Mouse (Mus musculus) ES-E14 (cell line): Measurements from ENCODE around the gene Gdnf. TPM values are rescaled to one million over a fixed set of nuclear protein-coding genes. Genes with fewer than 3 reads are reported as not detected.

Experiments used
- DNase-seq: peaks from one replicate; pipeline ENCODE4 v3.0.0-alpha.2; 2013; ENCODE audit warnings: low read depth, low spot score
- H3K27ac ChIP-seq: 2 replicates; pipeline ENCODE4 v1.5.1; 2012; ENCODE audit warnings: low read depth, mild to moderate bottlenecking, low read length, moderate library complexity, mixed read lengths; ENCODE audit not compliant: poor library complexity, insufficient read depth, severe bottlenecking
- H3K36me3 ChIP-seq: 2 replicates; pipeline ENCODE4 v1.6.1; 2012; ENCODE audit warnings: mild to moderate bottlenecking, low read length, moderate library complexity, mixed read lengths; ENCODE audit not compliant: control insufficient read depth, poor library complexity, insufficient read depth, severe bottlenecking
- H3K4me1 ChIP-seq, 2 experiments: fragments of 150-350 bp in 1 of 2; sonication (generic) in 1 of 2; 2 replicates each; pipeline ENCODE4 v1.6.1; 2012; ENCODE audit warnings: low read length in 2 of 2, mild to moderate bottlenecking in 1 of 2, mixed read lengths in 1 of 2; ENCODE audit not compliant: control insufficient read depth in 2 of 2, insufficient read depth in 2 of 2, poor library complexity in 1 of 2
- H3K4me3 ChIP-seq, 2 experiments: fragments of 150-350 bp in 1 of 2; sonication (generic) in 1 of 2; 2 replicates each; pipeline ENCODE4 v1.5.1; 2012; ENCODE audit warnings: low read length in 2 of 2, low read depth in 1 of 2, mild to moderate bottlenecking in 1 of 2, mixed read lengths in 1 of 2; ENCODE audit not compliant: insufficient read depth in 1 of 2, poor library complexity in 1 of 2, severe bottlenecking in 1 of 2
- H3K9ac ChIP-seq: 2 replicates; pipeline ENCODE4 v1.6.1; 2012; ENCODE audit warnings: low read depth, mild to moderate bottlenecking, low read length, mixed read lengths; ENCODE audit not compliant: poor library complexity, insufficient read depth, severe bottlenecking
- H3K9me3 ChIP-seq: fragments of 150-350 bp; sonication (generic); 2 replicates; pipeline ENCODE4 v1.6.1; 2012; ENCODE audit warnings: low read depth, mild to moderate bottlenecking, low read length; ENCODE audit not compliant: control insufficient read depth, insufficient read depth
- CHD2 ChIP-seq: IDR thresholded peaks from 2 replicates; pipeline ENCODE4 v1.6.1; 2014; ENCODE audit warnings: mild to moderate bottlenecking, low read depth, low read length, inconsistent platforms
- HCFC1 ChIP-seq: IDR thresholded peaks from 2 replicates; pipeline ENCODE4 v1.6.1; 2012; ENCODE audit warnings: low read length, inconsistent platforms, borderline replicate concordance; ENCODE audit not compliant: insufficient read depth
- MAFK ChIP-seq: IDR thresholded peaks from 2 replicates; pipeline ENCODE4 v1.6.1; 2014; ENCODE audit warnings: mild to moderate bottlenecking, low read depth, low read length, inconsistent platforms; ENCODE audit not compliant: insufficient read depth
- ZC3H11A ChIP-seq: IDR thresholded peaks from 2 replicates; pipeline ENCODE4 v1.6.1; 2012; ENCODE audit warnings: low read depth, mild to moderate bottlenecking, inconsistent platforms, low read length, borderline replicate concordance
- ZNF384 ChIP-seq: IDR thresholded peaks from 2 replicates; pipeline ENCODE4 v1.6.1; 2012; ENCODE audit warnings: low read depth, low read length, inconsistent platforms
- in situ Hi-C, 2 experiments: fragments of 600-800 bp; cut with MboI; formaldehyde crosslinking; loops; one replicate each; pipeline ENCODE4 v1.15.1; 2025; ENCODE audit warnings: low sequenced_read_pairs in 2 of 2, inconsistent platforms in 1 of 2; ENCODE audit not compliant: unreplicated experiment in 2 of 2
- total RNA-seq: library from RNA; depleted of rRNA; stranded (reverse); fragments of 300-350 nt; gene quantifications from 2 replicates; pipeline ENCODE4 v1.2.3, GENCODE M21; 2012; rRNA removed

The Gdnf gene
- 0.21 and 1.4 TPM in 2 replicates for total RNA-seq

GRCm38 (mm10) chr15:7810556-7811252 is at the start of gene Gdnf:
Gdnf (plus strand) TSS chr15:7810846.
- TF ChIP-seq MAFK: no peak
- TF ChIP-seq ZNF384: no peak
- TF ChIP-seq HCFC1: no peak
- no peak for TF ChIP-seq CHD2
- TF ChIP-seq ZC3H11A: no peak
- in situ Hi-C loops: loop anchor here in 1 of 2 experiments (25.0 kb wide), 1 partner anchor 348 kb away; no protein-coding TSS in a partner anchor
- Histone ChIP-seq H3K4me3 (peak within 1 kb of the TSS; percentile 50 to 52), H3K36me3 (no peaks in the 10 kb centered on the region), H3K4me1 (0 out of 4 replicates have a peak, but pooled peaks cover 0 to 3% of the 10 kb centered on the region in 2 experiments), H3K9ac (peak within 1 kb of the TSS; percentile 16), H3K9me3 (no peaks in the 10 kb centered on the region), H3K27ac (no peak within 1 kb of the TSS)
- no peak for DNase-seq

- no peak for DNase-seq
- H3K9ac ChIP-seq: no peak overlapping the region
- H3K4me1 ChIP-seq: no peaks in the 10 kb centered on the region
- in situ Hi-C loops: no loop called here
- H3K9me3 ChIP-seq: no peaks in the 10 kb centered on the region
- TF ChIP-seq HCFC1 (no peak), ZC3H11A (no peak), CHD2 (no peak), ZNF384 (no peak), MAFK (no peak)
- H3K36me3 ChIP-seq: no peaks in the 10 kb centered on the region
- H3K4me3 ChIP-seq: no peak overlapping the region
- H3K27ac ChIP-seq: no peak overlapping the region
Observed at GRCm38 (mm10) chr15:7767166-7767565, 43.5 kb upstream of the Gdnf start.

- H3K9ac ChIP-seq: no peak overlapping the region
- no peaks in the 10 kb centered on the region for H3K4me1 ChIP-seq
- no peak overlapping the region for H3K4me3 ChIP-seq
- H3K36me3 ChIP-seq: no peaks in the 10 kb centered on the region
- H3K9me3 ChIP-seq: no peaks in the 10 kb centered on the region
- no peak for TF ChIP-seq CHD2
- TF ChIP-seq ZC3H11A: no peak
- no peak for TF ChIP-seq HCFC1
- no peak for TF ChIP-seq MAFK
- no peak for TF ChIP-seq ZNF384
- in situ Hi-C loops: no loop called here
- no peak for DNase-seq
- no peak overlapping the region for H3K27ac ChIP-seq
Observed at GRCm38 (mm10) chr15:7772983-7773382, 37.7 kb upstream of the Gdnf start.

- in situ Hi-C loops: no loop called here
Observed at GRCm38 (mm10) chr15:7781517-7781916, 29.1 kb upstream of the Gdnf start.

More at GRCm38 (mm10) chr15:7781517-7781916, 29.1 kb upstream of the Gdnf start:
- H3K27ac ChIP-seq: no peak overlapping the region
- no peaks in the 10 kb centered on the region for H3K9me3 ChIP-seq
- H3K9ac ChIP-seq: no peak overlapping the region
- H3K4me3 ChIP-seq: no peak overlapping the region
- H3K36me3 ChIP-seq: no peaks in the 10 kb centered on the region
- no peaks in the 10 kb centered on the region for H3K4me1 ChIP-seq
- DNase-seq: no peak
- TF ChIP-seq MAFK (no peak), HCFC1 (no peak), ZC3H11A (no peak), CHD2 (no peak), ZNF384 (no peak)
